Mouse (Mus musculus) myocyte (in vitro differentiated cells): ENCODE measurements around the gene Caln1. TPM values are rescaled to one million over a fixed set of nuclear protein-coding genes. Genes with fewer than 3 reads are reported as not detected.

ENCODE experiments used
- H3K27me3 ChIP-seq: one replicate; pipeline ENCODE4 v1.6.1; 2011; ENCODE audit not compliant: control insufficient read depth, insufficient read depth, insufficient read length
- H3K36me3 ChIP-seq: one replicate; pipeline ENCODE4 v1.6.1; 2011; ENCODE audit not compliant: control insufficient read depth, insufficient read depth
- H3K4me2 ChIP-seq: one replicate; pipeline ENCODE4 v1.6.1; 2011; ENCODE audit warnings: low read depth, control low read depth
- H3K4me3 ChIP-seq: one replicate; pipeline ENCODE4 v1.5.1; 2011; ENCODE audit warnings: mild to moderate bottlenecking, control low read depth, moderate library complexity
- H3K79me2 ChIP-seq: one replicate; pipeline ENCODE4 v1.6.1; 2011; ENCODE audit not compliant: control insufficient read depth, insufficient read depth
- H3ac ChIP-seq: one replicate; pipeline ENCODE4 v1.6.1; 2011; ENCODE audit not compliant: control insufficient read depth, insufficient read length
- CEBPB ChIP-seq: IDR thresholded peaks from 2 replicates; pipeline ENCODE4 v1.6.1; 2011; ENCODE audit warnings: mild to moderate bottlenecking, moderate library complexity; ENCODE audit not compliant: poor library complexity, insufficient read depth, severe bottlenecking
- E2F4 ChIP-seq: IDR thresholded peaks from one replicate; pipeline ENCODE4 v1.6.1; 2011; ENCODE audit warnings: mild to moderate bottlenecking, control low read depth, moderate library complexity; ENCODE audit not compliant: insufficient read depth
- MAX ChIP-seq: IDR thresholded peaks from one replicate; pipeline ENCODE4 v1.6.1; 2011; ENCODE audit warnings: low read depth, mild to moderate bottlenecking, control low read depth
- MYOD1 ChIP-seq, 3 experiments: IDR thresholded peaks; one replicate each; pipeline ENCODE4 v1.6.1; 2011; ENCODE audit warnings: control low read depth in 2 of 3, low read depth in 2 of 3, mild to moderate bottlenecking in 2 of 3, moderate library complexity in 1 of 3; ENCODE audit not compliant: insufficient read length in 2 of 3, control insufficient read depth in 1 of 3
- MYOG ChIP-seq, 3 experiments: IDR thresholded peaks; one replicate each; pipeline ENCODE4 v1.6.1; 2011; ENCODE audit warnings: control low read depth in 2 of 3, low read depth in 2 of 3, mild to moderate bottlenecking in 2 of 3; ENCODE audit not compliant: insufficient read length in 2 of 3, control insufficient read depth in 1 of 3, insufficient read depth in 1 of 3
- POLR2A ChIP-seq: IDR thresholded peaks from one replicate; pipeline ENCODE4 v1.6.1; 2011; ENCODE audit warnings: low read depth, mild to moderate bottlenecking, control low read depth, moderate library complexity; ENCODE audit not compliant: insufficient read length
- POLR2AphosphoS2 ChIP-seq: IDR thresholded peaks from one replicate; pipeline ENCODE4 v1.6.1; 2011; ENCODE audit warnings: low read depth, control low read depth; ENCODE audit not compliant: insufficient read length
- REST ChIP-seq: IDR thresholded peaks from one replicate; pipeline ENCODE4 v1.6.1; 2011; ENCODE audit warnings: mild to moderate bottlenecking, control low read depth, moderate library complexity; ENCODE audit not compliant: insufficient read depth, insufficient read length
- SRF ChIP-seq: IDR thresholded peaks from one replicate; pipeline ENCODE4 v1.6.1; 2011; ENCODE audit warnings: low read depth; ENCODE audit not compliant: control insufficient read depth, insufficient read length
- TCF12 ChIP-seq: IDR thresholded peaks from one replicate; pipeline ENCODE4 v1.6.1; 2011; ENCODE audit warnings: mild to moderate bottlenecking, control low read depth; ENCODE audit not compliant: poor library complexity, insufficient read depth, severe bottlenecking
- TCF3 ChIP-seq: IDR thresholded peaks from one replicate; pipeline ENCODE4 v1.6.1; 2011; ENCODE audit warnings: low read depth, control low read depth; ENCODE audit not compliant: insufficient read length
- USF1 ChIP-seq: IDR thresholded peaks from one replicate; pipeline ENCODE4 v1.6.1; 2011; ENCODE audit warnings: low read depth, mild to moderate bottlenecking, control low read depth, moderate library complexity
- polyA plus RNA-seq: library from polyadenylated mRNA; unstranded; fragments of >200 nt; fragmentation: generic; extraction: Trizol; gene quantifications from one replicate; pipeline ENCODE4 v1.2.1, GENCODE M21; 2012; ENCODE audit warnings: missing spikeins

Caln1 gene
- polyA plus RNA-seq, 1 experiment: not detected

DNA sequence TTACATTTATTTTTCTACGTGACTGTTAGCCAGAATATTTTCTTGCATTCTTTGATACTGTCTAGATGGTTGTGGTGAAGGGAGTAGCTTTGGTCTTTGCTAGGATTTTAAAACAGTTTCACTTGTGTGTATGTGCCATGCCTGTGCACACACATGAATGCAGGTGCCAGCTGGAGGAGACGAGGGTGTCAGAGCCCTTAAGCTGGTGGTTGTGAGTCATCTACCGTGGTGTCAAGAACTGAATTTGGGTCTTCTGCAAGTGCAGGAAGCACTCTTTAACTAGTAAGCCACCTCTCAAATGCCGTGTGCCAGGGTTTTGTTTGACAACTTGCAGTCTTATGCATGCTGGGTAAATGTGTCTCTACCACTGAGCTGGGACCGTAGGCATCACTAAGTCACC lies 178.2 kb downstream of the Caln1 start:
- Histone ChIP-seq H3ac (no peak overlapping the region), H3K79me2 (no peaks in the 10 kb centered on the region), H3K36me3 (no peaks in the 10 kb centered on the region), H3K4me3 (no peak overlapping the region), H3K4me2 (no peak overlapping the region), H3K27me3 (no peaks in the 10 kb centered on the region)
- no peak for TF ChIP-seq MYOG (IDR thresholded peaks at IDR 0.05; ENCODE audit: control insufficient read depth in 1 of 3, insufficient read depth in 1 of 3, insufficient read length in 2 of 3, low read depth in 2 of 3)

DNA sequence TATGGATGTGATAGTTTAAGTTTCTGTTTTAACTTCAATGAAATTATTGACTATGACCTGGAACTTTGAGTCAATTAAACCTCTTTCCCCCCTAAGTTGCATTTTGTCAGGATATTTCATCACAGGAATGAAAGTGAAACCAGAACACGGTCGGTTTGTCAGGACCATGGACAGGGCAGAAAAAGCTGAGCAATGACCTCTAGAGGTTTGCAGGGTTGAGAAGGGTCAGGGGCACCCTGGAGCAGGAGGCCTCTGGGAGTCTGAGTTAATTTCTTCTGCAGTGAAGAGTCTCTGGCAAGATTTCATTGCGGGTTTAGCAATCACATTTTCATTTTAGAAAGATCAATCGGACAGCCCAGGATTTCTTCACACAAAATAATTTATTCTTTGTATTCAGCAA lies 184.7 kb downstream of the Caln1 start:
- H3K4me3 ChIP-seq: no peak overlapping the region
- no peaks in the 10 kb centered on the region for H3K79me2 ChIP-seq
- TF ChIP-seq CEBPB (no peak), MYOD1 (IDR thresholded peaks at IDR 0.05; ENCODE audit: control insufficient read depth in 1 of 3, insufficient read length in 2 of 3, low read depth in 2 of 3) (no peak), REST (no peak), MYOG (IDR thresholded peaks at IDR 0.05; ENCODE audit: control insufficient read depth in 1 of 3, insufficient read depth in 1 of 3, insufficient read length in 2 of 3, low read depth in 2 of 3) (no peak), POLR2A (no peak), POLR2AphosphoS2 (no peak), MAX (no peak), USF1 (no peak), TCF3 (no peak), SRF (no peak), TCF12 (no peak)
- no peaks in the 10 kb centered on the region for H3K36me3 ChIP-seq
- H3ac ChIP-seq: no peak overlapping the region
- H3K4me2 ChIP-seq: no peak overlapping the region
- no peaks in the 10 kb centered on the region for H3K27me3 ChIP-seq

DNA sequence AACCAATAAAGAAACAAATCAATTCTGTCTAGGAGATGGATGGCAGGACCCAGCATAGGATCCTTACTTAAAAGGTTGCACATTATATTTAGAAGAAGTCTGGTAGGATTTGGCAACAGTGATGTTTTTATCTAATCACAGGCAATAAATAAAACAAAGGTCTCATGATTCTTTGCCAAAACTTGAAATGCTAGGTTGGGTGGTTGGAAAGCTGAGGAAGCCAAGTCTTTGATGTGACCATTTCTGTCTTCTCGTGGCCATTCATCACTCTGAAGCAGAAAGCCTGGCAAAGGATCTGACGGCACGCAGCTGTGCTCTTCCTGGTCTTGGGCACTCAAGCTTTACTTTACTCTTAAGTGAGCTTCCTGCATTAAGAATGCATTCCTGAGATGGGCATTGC lies 193.9 kb downstream of the Caln1 start:
- TF ChIP-seq CEBPB (no peak), MYOD1 (IDR thresholded peaks at IDR 0.05; ENCODE audit: control insufficient read depth in 1 of 3, insufficient read length in 2 of 3, low read depth in 2 of 3) (no peak), SRF (no peak), POLR2A (no peak), MYOG (IDR thresholded peaks at IDR 0.05; ENCODE audit: control insufficient read depth in 1 of 3, insufficient read depth in 1 of 3, insufficient read length in 2 of 3, low read depth in 2 of 3) (no peak), TCF3 (no peak), TCF12 (no peak), MAX (no peak), POLR2AphosphoS2 (no peak), E2F4 (no peak), REST (no peak), USF1 (no peak)
- Histone ChIP-seq H3K4me3 (no peak overlapping the region), H3K79me2 (no peaks in the 10 kb centered on the region)

DNA sequence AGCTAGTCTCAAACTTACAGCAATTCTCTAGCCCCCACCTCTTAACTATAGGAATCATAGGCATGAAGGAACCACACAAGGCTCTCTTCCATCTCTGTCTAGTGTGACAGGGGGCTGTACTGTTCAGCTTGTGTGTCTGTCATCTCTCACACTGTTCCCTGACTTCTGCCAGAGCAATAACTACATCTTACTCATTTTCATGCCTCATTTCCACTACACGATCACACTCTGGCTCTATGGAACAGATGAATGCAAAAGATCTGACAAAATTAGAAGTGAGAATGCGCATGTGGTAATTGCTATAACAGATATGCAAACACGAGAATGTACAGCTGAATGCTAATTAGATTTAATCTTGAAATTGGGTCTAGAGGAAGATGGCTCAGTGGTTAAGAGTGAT lies 196.7 kb downstream of the Caln1 start:
- no peak for TF ChIP-seq POLR2A
- no peak for TF ChIP-seq TCF3
- no peak for TF ChIP-seq E2F4
- no peak for TF ChIP-seq MYOD1 (IDR thresholded peaks at IDR 0.05; ENCODE audit: control insufficient read depth in 1 of 3, insufficient read length in 2 of 3, low read depth in 2 of 3)
- TF ChIP-seq CEBPB: no peak
- no peak for TF ChIP-seq MAX
- no peak for TF ChIP-seq POLR2AphosphoS2
- no peak for TF ChIP-seq REST
- TF ChIP-seq TCF12: no peak
- no peak for TF ChIP-seq MYOG (IDR thresholded peaks at IDR 0.05; ENCODE audit: control insufficient read depth in 1 of 3, insufficient read depth in 1 of 3, insufficient read length in 2 of 3, low read depth in 2 of 3)
- no peak for TF ChIP-seq USF1
- TF ChIP-seq SRF: no peak
- Histone ChIP-seq H3K36me3 (no peaks in the 10 kb centered on the region), H3K79me2 (no peaks in the 10 kb centered on the region), H3ac (no peak overlapping the region), H3K27me3 (no peaks in the 10 kb centered on the region), H3K4me3 (no peak overlapping the region), H3K4me2 (no peak overlapping the region)

More for the DNA sequence above, 193.9 kb downstream of the Caln1 start:
- no peaks in the 10 kb centered on the region for H3K36me3 ChIP-seq
- no peak overlapping the region for H3K4me2 ChIP-seq
- H3ac ChIP-seq: no peak overlapping the region
- no peaks in the 10 kb centered on the region for H3K27me3 ChIP-seq

DNA sequence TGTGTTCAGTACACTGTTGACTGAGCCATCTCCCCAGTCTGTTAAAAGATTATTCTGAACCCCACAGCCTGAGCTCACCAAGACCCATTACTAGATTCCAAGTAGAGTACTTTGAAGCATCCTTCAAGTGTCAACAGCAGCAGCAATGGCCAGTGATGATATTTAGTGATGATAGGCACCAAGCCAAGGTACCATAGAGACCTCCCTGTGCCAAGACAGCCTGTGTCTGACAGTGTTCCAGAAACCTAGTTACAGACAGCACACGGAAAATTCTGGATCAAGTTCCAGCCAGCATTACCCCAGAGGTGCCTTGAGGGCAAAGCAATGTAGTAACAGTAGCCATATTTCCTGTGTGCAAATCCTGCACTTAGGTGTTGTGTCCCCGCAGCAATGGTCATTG lies 208.3 kb downstream of the Caln1 start:
- Histone ChIP-seq H3K4me3 (no peak overlapping the region), H3K4me2 (no peak overlapping the region), H3K27me3 (no peaks in the 10 kb centered on the region), H3K36me3 (no peaks in the 10 kb centered on the region), H3ac (no peak overlapping the region), H3K79me2 (no peaks in the 10 kb centered on the region)
- TF ChIP-seq SRF (no peak), MYOG (IDR thresholded peaks at IDR 0.05; ENCODE audit: control insufficient read depth in 1 of 3, insufficient read depth in 1 of 3, insufficient read length in 2 of 3, low read depth in 2 of 3) (no peak), MYOD1 (IDR thresholded peaks at IDR 0.05; ENCODE audit: control insufficient read depth in 1 of 3, insufficient read length in 2 of 3, low read depth in 2 of 3) (no peak), TCF12 (no peak), MAX (no peak), POLR2AphosphoS2 (no peak), E2F4 (no peak), CEBPB (no peak), POLR2A (no peak), TCF3 (no peak)
